Mouse (Mus musculus) right cerebral cortex, adult 18-20 months (tissue): ENCODE results near the gene Pnpla6.
"Not testable (repeated sequence)": the region's sequence is repeated elsewhere in the genome, so short reads cannot be mapped to it uniquely, and the experiment has no call there.

Experiments used
- DNase-seq: peaks from one replicate; pipeline ENCODE4 v3.0.0; 2022; ENCODE audit warnings: mixed read lengths

Pnpla6 gene

DNA sequence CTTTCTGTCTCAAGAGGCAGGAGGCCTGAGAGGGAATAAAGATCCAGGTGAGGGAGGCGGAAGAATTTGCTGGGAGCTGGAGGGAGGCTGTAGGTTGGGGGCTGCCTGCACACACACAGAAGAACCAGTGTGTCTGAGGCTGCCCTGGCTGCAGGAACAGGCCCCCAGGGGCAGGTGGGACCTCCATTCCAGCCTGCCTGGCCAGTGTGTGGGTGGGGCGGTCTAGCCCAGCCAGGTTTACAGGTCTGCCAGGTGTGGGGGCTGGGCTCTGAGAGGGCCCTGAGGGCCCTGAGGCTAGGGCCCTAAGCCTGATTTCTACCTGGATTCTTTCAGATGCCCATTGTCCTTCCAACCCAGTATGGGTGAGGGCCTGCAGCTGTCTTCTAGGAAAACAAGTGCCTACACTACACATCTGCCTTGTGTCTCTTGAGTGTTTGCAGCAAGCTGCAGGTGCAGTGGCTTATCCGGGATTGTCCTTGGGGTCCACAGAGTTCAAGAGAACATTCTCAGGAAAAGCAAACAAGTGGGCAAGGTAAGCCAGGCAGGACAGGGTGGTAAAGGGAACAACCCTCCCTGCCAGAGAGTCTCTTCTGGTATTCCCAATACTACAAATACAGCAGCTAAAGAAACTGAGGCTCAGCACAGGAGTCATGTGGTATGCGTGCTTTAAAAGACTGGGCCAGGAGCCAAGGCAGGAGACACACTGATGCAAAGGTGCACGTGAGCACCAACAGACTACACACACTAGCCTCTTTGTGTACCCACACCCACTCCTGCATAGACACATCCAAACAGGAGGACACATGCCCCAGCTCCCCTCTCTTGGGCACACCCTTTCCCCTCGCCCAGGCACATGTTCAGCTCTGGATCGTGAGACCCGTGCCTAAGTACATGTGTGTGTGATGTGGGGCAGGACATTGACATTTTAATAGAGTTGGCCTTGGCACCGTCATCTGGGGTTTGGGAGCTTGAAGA lies 64.5 kb downstream of the Pnpla6 start:
- DNase-seq, result no peak

DNA sequence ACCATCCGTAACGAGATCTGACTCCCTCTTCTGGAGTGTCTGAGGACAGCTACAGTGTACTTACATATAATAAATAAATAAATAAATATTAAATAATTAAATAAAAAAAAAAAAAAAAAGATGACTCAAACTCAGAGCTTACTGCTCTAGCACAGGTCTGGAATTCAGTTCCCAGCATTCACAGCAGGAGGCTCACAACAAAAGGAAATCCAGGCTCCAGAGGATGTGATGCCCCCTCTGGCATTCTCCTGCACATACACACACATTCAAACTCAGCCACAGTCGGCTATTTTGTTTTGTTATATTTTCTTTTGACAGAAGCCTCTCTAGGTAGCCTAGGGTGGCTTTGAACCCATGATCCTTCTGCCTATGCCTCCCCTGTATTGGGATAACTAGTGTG lies 66.8 kb downstream of the Pnpla6 start:
- not testable (repeated sequence) for DNase-seq

DNA sequence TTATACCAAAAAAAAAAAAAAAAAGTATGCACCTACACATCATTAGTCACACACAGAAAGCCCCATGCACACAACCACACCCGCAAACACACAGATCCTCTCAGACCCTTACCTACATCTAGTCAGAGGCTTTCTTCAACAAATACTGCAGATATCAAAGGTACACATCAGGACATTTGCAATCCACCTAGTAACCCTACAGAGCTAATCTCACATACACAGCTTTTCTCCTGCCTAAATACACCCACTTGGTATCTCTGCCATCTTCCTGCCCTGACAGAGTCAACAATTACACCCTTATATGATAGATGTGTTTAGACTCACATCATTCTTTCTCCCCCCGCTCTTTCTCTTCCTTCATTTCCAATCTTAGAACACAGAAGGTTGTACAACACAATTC lies 71.3 kb downstream of the Pnpla6 start:
- no peak for DNase-seq

DNA sequence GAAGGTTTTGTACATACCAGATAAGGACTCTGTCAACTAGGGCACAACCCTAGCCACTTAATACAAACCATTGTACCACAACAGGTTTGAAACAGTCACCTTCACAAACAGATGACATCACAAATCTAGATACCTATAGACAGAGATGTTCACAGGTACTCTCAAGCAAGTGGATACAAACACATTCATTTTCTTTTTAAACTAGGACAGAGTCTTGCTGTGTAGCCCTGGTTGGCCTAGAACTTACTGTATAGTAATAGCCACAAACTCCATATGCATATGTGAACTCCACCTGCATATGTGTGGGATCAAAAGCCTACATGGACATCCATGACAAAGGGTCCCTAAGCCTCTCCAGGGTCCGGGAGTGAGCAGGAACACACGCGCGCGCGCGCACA lies 71.8 kb downstream of the Pnpla6 start, which contains the start of gene Camsap3:
Camsap3 (plus strand) TSS at position 301 of the 398 bp plus-strand sequence.
- DNase-seq, result no peak

DNA sequence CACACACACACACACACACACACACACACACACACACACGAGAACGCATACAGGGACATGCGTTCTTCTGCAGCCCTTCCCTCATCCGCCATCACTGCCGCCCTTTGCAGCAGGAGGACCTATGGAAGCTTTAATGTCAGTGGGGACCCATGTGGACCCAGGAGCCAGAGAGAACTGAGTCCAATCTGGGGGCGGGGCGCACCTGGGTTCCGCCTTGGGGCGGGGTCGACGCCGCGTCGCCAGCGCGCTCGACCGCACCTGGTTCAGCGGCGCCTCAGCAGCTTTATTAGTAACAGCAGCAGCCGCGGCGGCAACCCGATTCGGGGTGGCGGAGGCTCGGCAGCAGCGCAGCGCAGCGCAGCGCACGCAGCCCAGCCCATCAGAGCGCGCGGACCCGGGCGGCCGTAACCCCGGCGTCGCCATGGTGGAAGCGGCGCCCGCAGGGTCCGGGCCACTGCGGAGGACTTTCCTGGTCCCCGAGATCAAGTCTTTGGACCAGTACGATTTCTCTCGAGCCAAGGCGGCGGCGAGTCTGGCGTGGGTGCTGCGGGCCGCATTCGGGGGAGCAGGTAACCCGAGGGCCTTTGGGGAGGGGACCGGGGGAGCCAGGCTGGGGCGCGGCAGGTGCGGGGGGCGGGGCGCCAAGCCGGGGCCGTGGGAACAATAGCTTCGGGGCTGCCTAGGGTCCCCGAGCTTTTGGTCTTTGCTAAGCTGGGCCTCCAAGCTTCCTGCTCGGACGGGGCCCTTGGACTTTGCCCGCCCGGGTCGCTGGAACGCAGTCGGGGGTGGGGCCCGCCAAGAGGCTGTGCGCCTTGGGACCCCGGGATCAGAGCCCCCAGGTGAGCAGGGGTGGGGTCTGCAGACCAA lies 72.4 kb downstream of the Pnpla6 start:
- peak; percentile 74 for DNase-seq

DNA sequence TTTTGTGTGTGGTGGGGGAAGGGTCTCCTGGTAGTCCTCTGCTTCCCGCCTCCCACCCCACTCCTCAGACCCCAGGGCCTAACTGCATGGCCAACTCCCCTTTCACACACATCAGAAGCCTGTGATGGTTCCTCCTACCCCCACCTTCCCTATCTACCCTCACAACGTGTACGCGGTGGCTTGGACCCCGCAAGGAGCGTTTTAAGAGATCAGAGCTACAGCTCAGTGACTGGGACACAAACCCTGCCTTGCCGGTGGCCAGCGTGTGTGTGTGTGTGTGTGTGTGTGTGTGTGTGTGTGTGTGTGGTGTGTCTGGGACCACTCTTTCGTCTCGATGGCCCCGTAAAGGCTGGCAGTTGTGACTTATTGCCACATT lies 73.1 kb downstream of the Pnpla6 start:
- DNase-seq, result no peak

DNA sequence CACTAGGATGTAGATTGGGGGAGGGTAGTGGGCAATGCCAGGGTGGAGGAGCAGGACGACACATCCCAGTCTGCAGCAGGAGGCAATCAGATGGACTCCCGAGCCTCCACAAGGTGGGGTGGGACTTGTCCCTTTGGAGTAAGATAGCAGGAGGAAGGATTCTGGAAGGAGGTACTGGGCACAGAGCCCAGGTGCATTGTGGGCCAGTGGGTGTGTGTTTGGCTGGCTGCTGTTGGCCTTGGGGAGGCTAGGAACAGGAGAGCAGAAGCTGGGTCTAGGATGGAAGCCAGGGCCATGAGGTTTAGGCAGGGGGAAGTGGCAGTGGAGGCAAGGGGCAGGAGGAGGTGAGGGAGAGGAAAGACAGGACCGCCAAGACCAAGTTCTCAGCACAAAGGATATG lies 78.3 kb downstream of the Pnpla6 start:
- no peak for DNase-seq
